Mouse (Mus musculus) bone marrow, adult 2 months (tissue): ENCODE results near the gene Lingo2. TPM values are rescaled to one million over a fixed set of nuclear protein-coding genes. Genes with fewer than 3 reads are reported as not detected.

Experiments used
- H3K27ac ChIP-seq: fragments of 200-500 bp; 2 replicates; pipeline ENCODE4 v1.5.1; 2012; ENCODE audit warnings: low read depth, mild to moderate bottlenecking, control low read depth, inconsistent platforms, low read length; ENCODE audit not compliant: control insufficient read depth, poor library complexity, insufficient read depth
- H3K4me1 ChIP-seq: fragments of 200-500 bp; 2 replicates; pipeline ENCODE4 v1.6.1; 2011; ENCODE audit warnings: low read length; ENCODE audit not compliant: control insufficient read depth, insufficient read depth
- H3K4me3 ChIP-seq: fragments of 200-500 bp; replicated peaks from 2 replicates; pipeline ENCODE3; 2011; ENCODE audit warnings: mild to moderate bottlenecking, low read depth, low read length, control low read depth; ENCODE audit not compliant: control insufficient read depth
- CTCF ChIP-seq: fragments of 200-500 bp; IDR thresholded peaks from 2 replicates; pipeline ENCODE4 v1.5.1; 2011; ENCODE audit warnings: low read length, control low read depth; ENCODE audit not compliant: control insufficient read depth, insufficient read depth
- POLR2A ChIP-seq: fragments of 200-500 bp; IDR thresholded peaks from 2 replicates; pipeline ENCODE4 v1.6.1; 2011; ENCODE audit warnings: low read depth, mild to moderate bottlenecking, control low read depth, low read length, borderline replicate concordance; ENCODE audit not compliant: control insufficient read depth
- WGBS: fragments of 180-500 bp; shearing (Covaris S2); methylation state at CpG from one replicate; pipeline ENCODE4 v1.1.7; 2018; 5-methylcytosine and 5-hydroxymethylcytosine counted together
- polyA plus RNA-seq: library from polyadenylated mRNA; stranded (reverse); fragments of >200 nt; gene quantifications from 2 replicates; pipeline ENCODE4 v1.2.4, GENCODE M21; 2011; ENCODE audit warnings: low replicate concordance; ENCODE audit not compliant: missing spikeins, insufficient read depth, insufficient read length

Lingo2 gene
- polyA plus RNA-seq, 1 experiment, result not detected

- 67% methylated on average over 2 of the region's 2 CpGs for WGBS
- Histone ChIP-seq H3K27ac (no peak overlapping the region), H3K4me1 (no peaks in the 10 kb centered on the region), H3K4me3 (no peak overlapping the region)
- TF ChIP-seq POLR2A (no peak), CTCF (no peak)
These were observed 959.4 kb downstream of the Lingo2 start for GRCm38 (mm10) chr4:35992005-35992763.

DNA sequence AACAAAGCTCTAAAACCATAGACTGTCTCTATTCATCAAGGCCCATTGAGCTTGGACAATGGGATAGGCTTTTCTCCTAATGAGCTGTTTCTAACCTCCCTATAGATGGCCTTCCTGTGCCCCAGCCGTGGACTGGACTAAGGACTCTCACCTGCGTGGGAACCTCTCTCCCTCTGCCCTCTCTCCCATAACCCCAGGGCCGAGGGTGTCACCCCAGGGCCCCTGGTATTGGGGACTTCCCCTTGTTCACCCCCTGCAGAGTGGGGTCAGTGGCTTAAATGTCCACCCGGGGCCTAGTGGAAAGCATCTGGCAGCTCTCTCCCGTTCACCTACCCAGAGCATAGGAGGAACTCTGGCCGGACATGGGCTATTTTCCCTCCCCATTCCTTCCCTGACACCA, 965.5 kb downstream of the Lingo2 start:
- WGBS, result 79% methylated on average over 6 of the region's 6 CpGs
- Histone ChIP-seq H3K4me1 (no peaks in the 10 kb centered on the region), H3K4me3 (no peak overlapping the region), H3K27ac (no peak overlapping the region)
- no peak for TF ChIP-seq POLR2A
- TF ChIP-seq CTCF, result no peak

GRCm38 (mm10) chr4:35963532-35963931, 988.0 kb downstream of the Lingo2 start:
- 75% methylated on average over 4 of the region's 4 CpGs for WGBS
- Histone ChIP-seq H3K27ac (no peak overlapping the region), H3K4me3 (no peak overlapping the region), H3K4me1 (no peaks in the 10 kb centered on the region)
- TF ChIP-seq POLR2A (no peak), CTCF (no peak)

GRCm38 (mm10) chr4:35951894-35952293, 999.7 kb downstream of the Lingo2 start:
- no peak overlapping the region for H3K4me3 ChIP-seq
- H3K4me1 ChIP-seq, result no peaks in the 10 kb centered on the region
- no peak overlapping the region for H3K27ac ChIP-seq
- TF ChIP-seq CTCF (no peak), POLR2A (no peak)

DNA sequence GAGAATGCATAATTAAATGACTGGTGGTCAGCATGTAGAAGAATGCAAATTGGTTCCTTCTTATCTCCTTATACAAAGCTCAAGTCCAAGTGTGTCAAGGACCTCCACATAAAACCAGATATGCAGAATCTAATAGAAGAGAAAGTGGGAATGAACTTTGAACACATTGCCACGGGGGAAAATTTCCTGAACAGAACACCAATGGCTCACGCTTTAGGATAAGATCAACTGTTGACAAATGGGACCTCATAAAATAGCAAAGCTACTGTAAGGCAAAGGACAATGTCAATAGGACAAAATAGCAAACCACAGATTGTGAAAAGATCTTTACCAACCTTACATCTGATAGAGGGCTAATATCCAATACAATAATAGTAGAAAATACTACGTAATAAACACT, 1000.3 kb downstream of the Lingo2 start:
- 69% methylated on average over 3 of the region's 3 CpGs for WGBS
- H3K4me3 ChIP-seq, result no peak overlapping the region
- no peaks in the 10 kb centered on the region for H3K4me1 ChIP-seq
- no peak for TF ChIP-seq CTCF
- TF ChIP-seq POLR2A, result no peak
- H3K27ac ChIP-seq, result no peak overlapping the region

- H3K4me3 ChIP-seq, result no peak overlapping the region
- TF ChIP-seq CTCF, result no peak
- TF ChIP-seq POLR2A, result no peak
- no peaks in the 10 kb centered on the region for H3K4me1 ChIP-seq
- H3K27ac ChIP-seq, result no peak overlapping the region
- 64% methylated on average over 4 of the region's 4 CpGs for WGBS
These were observed 1017.4 kb downstream of the Lingo2 start for GRCm38 (mm10) chr4:35934056-35934661.

GRCm38 (mm10) chr4:35927722-35928121, 1023.8 kb downstream of the Lingo2 start:
- WGBS, result 66% methylated on average over 2 of the region's 2 CpGs
- H3K4me3 ChIP-seq, result no peak overlapping the region
- H3K4me1 ChIP-seq, result no peaks in the 10 kb centered on the region
- TF ChIP-seq POLR2A, result no peak
- no peak for TF ChIP-seq CTCF
- H3K27ac ChIP-seq, result no peak overlapping the region

GRCm38 (mm10) chr4:35917453-35917852, 1034.1 kb downstream of the Lingo2 start:
- H3K4me3 ChIP-seq, result no peak overlapping the region
- no peaks in the 10 kb centered on the region for H3K4me1 ChIP-seq
- 74% methylated on average over 3 of the region's 3 CpGs for WGBS
- TF ChIP-seq CTCF, result no peak
- TF ChIP-seq POLR2A, result no peak
- no peak overlapping the region for H3K27ac ChIP-seq
